Mouse (Mus musculus) erythroblast, embryonic 14.5 days (primary cell): ENCODE measurements around the gene Gjc3.

Experiments used
- GATA1 ChIP-seq: IDR thresholded peaks from 2 replicates; pipeline ENCODE4 v1.6.1; 2012; ENCODE audit warnings: low read length, inconsistent platforms, mixed read lengths
- TAL1 ChIP-seq: IDR thresholded peaks from 3 replicates; pipeline ENCODE4 v1.6.1; 2012; ENCODE audit warnings: low read length, inconsistent platforms, mixed read lengths

DNA sequence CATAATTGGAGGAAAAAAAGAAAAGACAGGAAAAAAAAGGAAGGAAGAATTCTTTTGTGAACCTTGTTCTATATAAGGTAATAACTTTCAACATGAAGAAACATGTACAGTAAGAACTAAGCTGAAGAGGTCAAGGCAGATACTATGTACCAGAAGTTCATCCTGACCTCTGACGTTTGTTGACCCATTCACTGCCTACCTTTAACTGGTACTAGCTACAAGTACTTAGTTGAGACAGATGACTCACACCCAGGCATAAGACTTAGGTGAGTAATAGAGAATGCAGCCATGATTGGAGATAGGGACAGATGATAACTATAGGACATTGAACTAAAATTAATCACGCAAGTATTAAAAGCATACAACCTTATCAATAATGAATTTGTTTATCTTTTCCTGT is 26.4 kb downstream of the Gjc3 start:
- TF ChIP-seq GATA1, result no peak
- no peak for TF ChIP-seq TAL1
